Mouse (Mus musculus): ENCODE measurements around the gene Yipf1.

- no peak for TF ChIP-seq CTCF (IDR thresholded peaks at IDR 0.05)
- TF ChIP-seq EP300 (IDR thresholded peaks at IDR 0.05), result no peak
Measured at GRCm38 (mm10) chr4:107393771-107394170, 79.6 kb downstream of the Yipf1 start.

Measured in lung, postnatal 0 days (tissue).